Mouse (Mus musculus) kidney, postnatal 36 days (tissue): ENCODE data around the gene Rcor1.
A peak's percentile ranks its signal among the peaks of the same experiment; 100 is the strongest.

ENCODE experiments used
- DNase-seq, 2 experiments: peaks; one replicate each; pipeline ENCODE4 v3.0.0; 2021 to 2022; ENCODE audit warnings: mixed read lengths in 2 of 2

The Rcor1 gene

DNA sequence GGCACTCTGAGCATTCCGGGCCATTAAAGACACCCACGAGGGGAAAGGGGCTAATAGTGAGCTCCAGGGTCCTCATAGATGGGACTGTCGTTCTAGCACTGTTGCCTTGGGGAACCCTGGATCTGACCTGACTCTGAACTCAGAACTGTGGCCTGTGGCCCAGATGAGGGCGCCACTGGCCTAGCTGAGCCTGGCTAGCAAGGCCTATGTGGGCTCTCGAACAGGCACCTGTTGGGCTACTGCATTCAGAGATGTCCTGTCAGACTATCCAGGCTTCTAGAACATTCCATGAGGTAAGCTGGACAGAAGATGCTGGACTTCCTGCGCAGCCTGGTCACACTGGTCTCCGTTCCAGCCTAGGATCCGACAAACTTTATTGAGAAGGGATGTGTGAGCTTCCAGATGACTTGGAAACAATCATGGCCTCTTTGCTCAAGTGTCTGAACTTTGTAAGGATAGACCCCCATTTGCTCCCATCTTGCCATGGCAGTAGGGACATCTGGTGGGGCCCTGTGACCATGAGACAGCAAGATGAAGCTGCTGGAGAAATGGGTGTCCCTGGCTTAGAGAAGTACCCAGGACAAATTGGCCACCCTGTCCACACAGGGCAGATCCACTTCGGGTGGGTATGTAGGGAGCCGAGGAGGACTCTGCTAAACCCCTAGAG lies 126.1 kb downstream of the Rcor1 start:
- DNase-seq = peak; percentile 43 to 66
